Mouse (Mus musculus): Measurements from ENCODE around the gene Glis1.

Gene Glis1

GRCm38 (mm10) chr4:107636099-107636498, 201.7 kb downstream of the Glis1 start:
- no peak for DNase-seq

DNA sequence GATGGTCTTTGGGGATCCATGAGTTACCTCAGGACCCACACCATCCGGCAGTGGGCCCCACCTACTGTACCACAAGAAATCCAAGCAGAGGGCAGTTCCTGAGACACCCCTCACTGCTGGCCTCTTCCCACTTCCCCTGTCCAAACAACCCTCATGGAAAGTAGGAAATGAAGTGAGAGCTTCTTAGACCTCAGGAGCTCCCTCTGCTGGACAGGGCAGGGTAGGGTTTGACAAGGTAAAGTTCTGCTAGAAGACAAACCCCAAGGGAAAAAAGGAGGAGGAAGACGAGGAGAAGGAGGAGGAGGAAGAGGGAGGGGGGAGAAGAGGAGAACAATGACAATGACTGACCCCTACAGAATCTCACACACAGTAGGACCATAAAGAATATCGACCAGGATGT, 203.3 kb downstream of the Glis1 start:
- no peak for DNase-seq

GRCm38 (mm10) chr4:107638303-107638702, 203.9 kb downstream of the Glis1 start:
- no peak for DNase-seq

DNA sequence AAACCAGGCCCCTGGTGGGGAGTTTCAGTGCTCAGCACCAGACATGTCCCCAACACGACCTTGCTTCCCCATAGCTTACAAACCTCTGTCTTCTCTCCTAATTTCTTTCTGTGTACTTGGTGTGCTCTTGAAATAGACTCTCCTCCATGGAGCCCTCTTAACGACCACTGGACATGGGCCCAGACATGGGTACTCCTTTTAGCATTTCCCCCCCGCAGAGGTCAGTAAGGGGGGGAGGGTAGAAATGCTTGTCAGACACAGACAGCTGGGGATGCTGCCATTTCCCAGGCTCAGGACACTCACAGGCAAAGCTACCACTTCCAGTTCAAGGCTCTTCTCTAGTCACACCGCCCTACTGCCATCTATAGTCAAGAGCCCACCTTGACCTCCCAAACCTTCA, 207.2 kb downstream of the Glis1 start:
- no peak for DNase-seq

DNA sequence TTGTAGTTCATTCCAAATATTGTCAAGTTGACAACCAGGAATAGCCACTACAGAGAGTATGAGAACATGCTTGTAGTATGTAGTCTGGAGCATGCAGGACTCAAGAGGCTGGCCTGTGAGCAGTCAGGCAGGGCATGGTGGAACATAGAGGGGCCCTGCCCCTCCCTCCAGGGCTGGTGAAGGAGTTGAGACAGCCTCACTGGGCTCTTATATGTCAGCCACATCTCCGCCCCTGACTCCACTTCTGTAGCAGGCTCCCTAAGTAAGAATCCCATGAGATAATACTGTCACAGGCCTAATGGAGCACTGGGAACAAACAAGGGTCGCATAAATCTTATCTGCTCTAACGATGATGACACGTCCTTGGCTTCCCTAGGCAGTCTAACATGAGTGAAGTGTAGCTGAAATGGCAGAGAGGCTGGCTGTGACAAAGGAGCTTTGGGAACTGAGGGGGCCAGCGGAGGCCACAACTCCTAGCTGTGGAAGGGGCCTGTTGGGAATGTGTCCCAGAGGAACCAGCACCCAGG, 214.6 kb downstream of the Glis1 start:
- DNase-seq, result no peak

- DNase-seq, result no peak
Measured at GRCm38 (mm10) chr4:107651021-107651496, 216.7 kb downstream of the Glis1 start.

- peak; percentile 81 for DNase-seq
Measured at GRCm38 (mm10) chr4:107652598-107653279, 218.3 kb downstream of the Glis1 start.

DNA sequence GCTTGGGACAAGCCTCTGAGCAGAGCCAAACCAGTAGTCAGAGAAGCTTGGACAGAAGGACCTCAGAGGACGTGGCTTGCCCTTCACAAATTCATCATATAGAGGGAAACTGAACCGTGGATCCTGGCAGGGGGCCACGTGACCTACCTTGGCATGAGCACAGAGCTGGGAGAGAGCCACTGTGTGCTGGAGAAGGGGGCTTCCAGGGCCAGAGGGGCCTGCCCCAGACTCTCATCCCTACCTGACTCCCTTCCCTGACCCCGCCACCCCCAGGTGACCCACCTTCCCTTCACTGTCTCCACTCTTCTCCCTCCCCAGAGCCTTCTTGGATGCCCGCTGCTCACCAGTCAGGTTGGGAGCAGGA, 218.9 kb downstream of the Glis1 start:
- DNase-seq, result no peak

GRCm38 (mm10) chr4:107660649-107661048, 226.3 kb downstream of the Glis1 start:
- no peak for DNase-seq

DNA sequence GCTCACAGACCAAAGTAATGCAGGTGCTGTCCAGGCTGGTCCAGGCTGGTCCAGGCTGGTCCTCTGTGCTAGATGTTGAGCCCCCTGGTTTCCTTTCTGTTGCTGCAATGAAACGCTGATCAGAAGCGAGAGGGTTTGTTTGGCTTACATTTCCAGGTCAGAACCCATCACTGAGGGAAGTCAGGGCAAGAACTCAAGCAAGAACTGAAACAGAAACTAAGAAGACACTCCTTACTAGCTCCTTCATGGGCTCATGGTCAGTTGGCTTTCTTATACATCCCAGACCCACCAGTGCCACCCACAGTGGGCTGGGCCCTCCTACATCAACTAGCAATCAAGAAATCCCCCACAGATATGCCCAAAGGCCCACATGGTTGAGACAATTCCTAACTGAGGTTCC, 234.1 kb downstream of the Glis1 start:
- DNase-seq, result no peak

DNA sequence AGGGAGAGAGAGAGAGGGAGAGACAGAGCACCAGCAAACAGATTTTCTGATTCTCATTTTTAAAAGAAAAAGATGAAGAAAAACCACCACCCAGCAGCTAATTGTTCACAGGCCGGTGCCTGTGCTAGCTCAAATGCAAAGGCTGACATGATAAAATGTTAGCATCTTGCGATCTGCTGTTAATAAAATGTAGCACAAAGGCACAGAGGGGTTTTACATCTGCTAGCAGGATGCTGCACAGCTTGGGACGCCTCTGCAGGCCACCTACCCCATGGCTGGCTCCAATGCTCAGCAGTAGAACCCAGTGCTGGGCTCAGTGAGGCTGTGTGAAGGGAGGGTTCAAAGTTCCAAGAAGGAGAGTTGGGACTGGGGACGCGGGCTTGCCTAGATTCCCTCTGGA, 236.3 kb downstream of the Glis1 start:
- DNase-seq, result no peak

DNA sequence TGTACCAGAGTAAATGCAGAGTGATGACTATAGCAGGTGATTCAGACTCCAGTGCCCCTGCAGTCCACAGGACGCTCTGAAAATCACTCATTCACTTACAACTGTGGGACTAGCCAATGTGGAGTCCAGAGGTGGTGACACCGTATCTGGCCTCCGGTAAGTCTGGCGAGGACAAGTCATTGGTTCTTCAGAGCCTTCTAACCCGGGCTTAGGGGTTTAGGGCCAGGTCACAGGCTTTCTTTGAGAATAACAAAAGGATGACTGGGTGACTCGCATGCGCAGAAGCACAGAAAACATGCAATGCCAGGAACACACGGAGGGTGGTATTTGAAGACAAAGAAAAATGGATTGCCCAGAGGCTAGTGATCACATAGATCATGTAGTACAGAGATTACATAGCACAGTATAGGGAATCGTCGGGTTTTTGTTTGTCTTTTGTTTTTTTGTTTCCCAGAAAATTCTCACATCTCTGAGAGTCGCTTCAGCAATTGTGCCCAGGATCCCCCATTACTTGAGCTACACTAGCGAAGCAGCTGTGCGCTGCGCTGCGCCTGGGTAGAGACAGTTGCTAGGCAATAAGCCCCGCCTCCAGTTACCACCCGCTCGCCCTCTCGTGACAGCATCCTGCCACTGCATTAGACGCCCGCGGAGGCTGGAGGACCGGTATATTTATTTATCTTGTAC, 239.4 kb downstream of the Glis1 start:
- DNase-seq, result peak; percentile 82

DNA sequence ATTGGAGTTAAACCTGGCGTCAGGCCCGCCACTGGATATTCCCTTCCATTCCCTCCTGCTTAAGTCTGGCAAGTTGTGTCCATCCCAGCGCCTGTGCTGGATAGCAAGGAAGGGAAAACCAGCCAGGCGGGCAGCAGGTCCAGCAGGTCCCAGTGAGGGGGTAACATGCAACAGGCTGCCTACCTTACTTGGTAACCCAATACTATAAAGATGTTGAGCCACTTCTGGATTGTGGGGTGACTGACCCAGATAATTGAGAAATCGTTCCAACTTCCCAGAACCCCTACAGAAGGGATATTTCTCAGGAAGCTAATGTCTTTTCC, 239.9 kb downstream of the Glis1 start:
- DNase-seq, result no peak

DNA sequence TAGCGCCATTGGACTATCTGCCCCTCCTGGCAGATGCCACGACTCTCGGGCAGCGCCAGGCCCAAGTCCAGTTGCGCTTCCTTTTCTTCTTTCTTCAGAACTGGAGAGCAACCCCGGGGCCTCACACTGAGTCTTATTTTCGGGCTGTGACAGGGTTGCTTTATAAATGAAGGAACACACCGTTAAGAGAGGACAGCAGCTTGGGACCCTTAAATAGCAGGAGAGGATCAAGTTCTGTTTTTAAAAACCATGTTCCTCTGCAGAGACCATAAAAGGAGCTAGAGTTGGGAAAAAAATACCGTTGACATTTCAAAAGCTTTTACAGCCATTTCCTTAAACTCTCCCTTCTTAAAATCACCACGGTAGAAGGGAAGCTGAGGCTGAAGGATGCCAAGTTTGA, 241.3 kb downstream of the Glis1 start:
- no peak for DNase-seq

- no peak for DNase-seq
Measured at GRCm38 (mm10) chr4:107680311-107681098, 246.1 kb downstream of the Glis1 start.

DNA sequence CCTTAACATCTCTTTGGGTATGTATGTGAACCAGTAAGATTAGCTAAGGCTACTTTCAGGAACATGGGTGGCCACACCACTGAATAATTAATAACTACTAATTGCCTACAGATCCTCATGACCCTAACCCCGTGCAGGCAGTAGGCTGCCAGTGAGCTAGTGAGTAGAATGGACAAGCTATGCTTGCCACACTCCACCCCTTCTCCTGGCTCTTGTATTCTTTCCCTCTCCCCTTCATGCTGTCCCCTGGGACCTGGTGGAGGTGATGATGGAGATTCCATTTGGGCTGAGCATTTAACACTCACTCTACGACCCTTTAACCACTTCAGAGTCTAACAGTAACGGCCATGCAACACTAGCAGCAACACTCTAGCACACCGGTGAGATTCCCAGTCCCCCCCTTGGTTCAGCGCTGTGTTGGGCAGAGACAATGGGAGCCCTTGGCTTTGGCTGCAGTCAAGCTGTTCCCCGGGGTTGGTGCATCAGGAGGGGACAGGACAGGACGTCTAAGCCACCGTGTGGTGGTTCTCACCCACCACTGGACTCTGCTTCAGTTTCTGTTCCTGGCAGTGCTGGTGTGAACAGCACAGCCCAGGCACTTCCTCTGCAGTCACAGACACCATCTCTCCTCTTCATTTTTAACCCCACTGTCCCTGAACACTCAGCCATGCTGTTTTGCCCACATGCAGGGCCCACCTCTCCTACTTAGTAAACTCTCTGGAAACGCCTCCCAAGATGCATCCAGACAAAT, 246.9 kb downstream of the Glis1 start:
- no peak for DNase-seq

GRCm38 (mm10) chr4:107683006-107683756, 248.8 kb downstream of the Glis1 start:
- DNase-seq, result no peak

DNA sequence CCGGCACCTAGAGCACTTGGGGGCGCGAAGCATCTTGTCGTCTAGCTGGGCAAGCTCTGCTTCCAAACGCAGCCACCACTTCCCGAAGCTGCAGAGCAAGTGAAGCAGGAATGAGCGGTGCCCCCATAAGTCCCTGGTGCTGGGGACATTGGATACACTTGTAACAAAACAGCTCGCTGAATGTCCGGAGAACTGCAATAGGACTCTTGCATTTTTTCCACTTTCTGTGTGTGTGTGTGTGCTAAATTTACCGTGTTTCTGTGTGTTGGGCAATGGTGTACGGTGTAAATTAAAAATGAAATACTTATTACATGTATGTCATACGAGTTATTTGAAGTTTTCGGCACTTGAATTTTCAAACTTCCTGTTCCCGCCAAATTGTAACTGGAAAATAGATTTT, 249.7 kb downstream of the Glis1 start, which contains the start of gene Dmrtb1:
TSS of gene Dmrtb1 (minus strand) at position 101 of the 400 bp plus-strand sequence.
- DNase-seq, result no peak
